Mouse (Mus musculus): ENCODE data around the gene Gm45902.

Gm45902 gene

DNA sequence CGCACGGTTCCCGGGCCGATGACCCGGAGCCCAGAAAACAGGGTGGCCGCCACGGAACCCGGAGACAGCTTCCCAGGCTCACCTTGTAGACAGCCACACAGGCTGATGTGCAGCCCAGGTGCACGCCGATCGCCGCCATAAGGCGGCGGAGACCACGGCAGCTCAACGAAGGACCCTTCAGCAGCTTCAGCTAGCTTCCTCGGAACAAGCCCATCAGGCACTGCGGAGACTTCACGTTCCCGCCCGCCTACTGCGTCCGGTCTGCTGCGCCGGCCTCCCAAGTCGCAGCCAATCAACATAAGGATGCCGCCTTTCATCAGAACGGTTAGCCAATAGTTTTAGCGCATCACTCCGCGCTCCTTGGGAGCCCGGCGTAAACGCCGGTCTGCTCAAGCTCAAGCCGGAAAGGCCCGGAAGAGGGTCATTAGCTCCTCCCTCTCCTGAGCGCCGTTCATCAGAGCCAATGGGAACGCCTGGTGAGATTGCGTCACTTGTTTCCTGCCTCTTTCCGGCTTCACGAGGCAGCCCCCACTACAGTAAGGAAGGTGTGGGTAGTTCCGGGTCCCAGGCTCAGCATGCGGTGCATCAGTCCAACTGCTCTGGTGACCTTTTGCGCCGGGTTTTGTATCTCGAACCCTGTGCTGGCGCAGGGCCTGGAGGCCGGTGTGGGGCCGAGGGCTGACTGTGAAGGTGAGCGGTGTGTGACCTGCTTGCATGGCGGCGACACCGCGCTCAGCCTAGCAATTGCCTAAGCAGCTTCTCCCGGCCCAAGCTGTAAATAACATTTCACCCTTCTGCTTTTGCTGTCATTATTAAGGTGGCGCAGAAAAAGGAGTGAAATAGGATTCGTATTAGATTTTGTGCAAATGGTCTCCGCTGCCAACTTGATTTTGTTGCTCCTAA, at the start of gene Gm45902, which contains the start of the genes Hspa14 and Cdnf:
Gene Gm45902 (minus strand): TSS at position 239 of the 903 bp plus-strand sequence.
Gene Hspa14 (minus strand): TSS at position 263 of the 903 bp plus-strand sequence.
Gene Cdnf (plus strand): TSS at position 479 of the 903 bp plus-strand sequence.
- peak; percentile 93 to 95 for DNase-seq

DNA sequence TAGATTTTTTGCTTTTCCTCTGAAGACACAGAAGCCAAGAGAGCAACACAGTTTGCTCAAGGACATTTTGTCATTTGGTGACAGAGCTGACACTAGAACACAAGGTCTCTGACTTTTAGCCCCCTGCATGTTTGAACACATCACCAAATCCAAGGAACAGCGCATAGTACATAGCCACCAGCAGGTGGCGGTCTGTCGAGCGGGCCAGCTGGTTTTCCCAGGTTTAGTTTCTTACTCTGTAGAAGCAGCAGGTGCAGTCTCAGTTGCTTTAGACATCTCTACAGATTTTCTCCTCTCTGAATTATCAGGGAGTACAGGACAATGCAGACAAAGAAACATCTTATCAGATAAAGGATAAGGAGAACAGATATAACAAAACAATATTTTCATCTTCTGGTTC, 34.0 kb upstream of the Gm45902 start:
- peak; percentile 72 to 73 for DNase-seq

DNA sequence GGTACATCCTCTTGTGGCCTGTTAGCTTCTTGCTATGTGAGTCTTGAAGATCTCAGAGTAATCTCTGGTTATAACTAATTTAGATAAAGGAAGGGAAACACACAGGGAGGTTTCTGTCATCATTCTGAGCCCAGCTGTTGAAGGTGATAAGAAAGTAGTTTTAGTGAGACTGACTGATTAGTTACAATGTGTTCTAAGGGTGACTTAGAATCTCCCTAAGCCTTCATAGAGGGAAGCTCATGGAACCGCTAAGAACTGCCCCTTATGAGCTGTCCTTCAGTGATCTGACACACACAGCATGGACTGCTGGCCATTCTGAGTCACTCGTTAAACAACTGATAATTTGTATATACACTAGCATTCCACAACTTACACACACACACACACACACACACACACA, 33.5 kb upstream of the Gm45902 start:
- DNase-seq: no peak

DNA sequence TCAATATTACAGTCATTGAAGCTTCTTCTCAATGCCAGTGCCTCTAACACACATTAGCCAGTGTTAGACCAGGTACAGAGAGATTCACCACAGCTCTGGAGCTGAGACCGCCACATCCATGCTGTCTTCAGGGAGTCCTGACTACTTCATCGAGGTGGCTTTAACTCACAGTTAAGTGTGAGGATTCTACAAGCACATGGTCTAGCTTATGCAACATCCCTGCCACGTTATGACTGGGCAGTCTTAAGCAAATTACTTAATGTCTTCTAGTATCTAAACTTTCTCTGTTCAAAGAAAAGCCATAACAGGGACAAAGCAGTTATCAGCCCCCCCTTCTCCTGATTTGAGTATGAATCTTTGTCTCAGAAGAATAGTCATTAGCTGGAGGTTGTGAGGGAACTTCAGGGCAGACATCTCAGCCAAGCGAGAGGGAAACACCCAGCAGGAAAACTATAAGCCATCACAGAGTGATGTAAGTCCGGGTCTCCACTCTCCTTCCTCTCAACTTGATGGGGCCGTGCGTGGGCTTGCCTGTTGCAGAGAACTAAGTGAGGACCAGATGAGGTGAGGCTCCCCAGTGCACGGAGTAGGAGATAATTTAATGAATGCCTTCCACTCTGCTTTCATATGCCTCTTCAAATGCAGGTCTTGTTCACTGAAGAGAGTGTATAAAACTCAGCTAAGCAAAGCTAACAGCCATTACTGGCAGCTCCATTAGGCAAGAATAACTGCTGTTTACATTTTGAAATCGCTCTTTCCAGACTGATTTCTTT, 28.9 kb upstream of the Gm45902 start:
- DNase-seq: no peak

DNA sequence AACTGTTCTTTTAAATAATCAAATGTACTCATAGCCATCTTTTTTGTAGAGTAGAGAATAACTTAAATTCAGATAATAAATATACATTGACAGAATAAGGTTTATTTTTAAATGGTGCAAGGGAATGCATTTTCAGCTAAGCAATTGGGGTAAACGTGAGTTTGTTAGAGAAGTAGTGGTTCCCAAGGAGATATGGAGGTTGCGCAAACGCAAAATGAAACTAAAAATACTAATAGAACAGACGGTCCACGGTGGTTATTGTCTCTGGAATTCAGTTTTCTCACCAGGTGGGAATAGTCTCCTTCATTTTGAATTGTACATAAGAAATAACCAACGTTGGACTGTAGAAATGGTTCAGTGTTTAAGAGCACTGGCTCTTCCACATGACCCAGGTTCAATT, 13.7 kb upstream of the Gm45902 start:
- DNase-seq: no peak

DNA sequence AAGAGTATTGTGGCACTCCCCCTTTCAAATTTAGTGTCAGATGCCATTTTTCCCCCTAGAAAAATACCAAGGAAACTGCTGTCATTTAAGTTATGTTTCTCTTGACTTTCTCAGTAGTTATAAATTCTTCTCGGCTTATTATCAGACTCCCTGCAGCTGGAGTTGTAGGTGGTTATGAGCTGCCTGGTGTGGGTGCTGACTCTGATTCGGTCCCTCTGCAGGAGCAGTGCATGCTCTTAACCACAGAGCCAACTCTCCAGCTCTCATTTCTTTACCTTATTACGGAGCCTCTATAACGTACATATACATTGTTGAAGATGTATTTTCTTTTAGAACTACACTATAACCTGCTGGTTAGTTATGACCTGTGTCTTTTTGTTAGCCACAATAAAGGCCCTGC, 10.0 kb upstream of the Gm45902 start:
- DNase-seq: no peak

DNA sequence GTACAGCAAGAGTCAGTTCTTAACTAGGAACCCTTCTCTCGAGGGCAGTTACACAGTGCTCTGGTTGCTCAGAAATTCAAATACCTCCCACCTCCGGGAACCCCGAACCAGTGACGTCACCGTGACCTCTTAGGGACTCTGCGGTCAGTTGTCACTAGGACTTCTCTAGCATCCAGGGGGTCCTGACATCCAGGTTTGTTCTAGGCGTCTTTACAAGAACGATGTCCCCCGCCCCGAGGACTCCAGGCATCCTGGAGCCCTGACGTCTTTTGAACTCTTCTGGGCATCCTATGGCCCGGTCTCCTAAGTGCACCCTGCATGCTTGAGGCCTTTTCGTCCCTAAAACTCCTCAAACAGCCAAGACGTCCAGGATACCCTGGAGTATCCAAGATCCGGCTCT, 514 bp downstream of the Gm45902 start:
- peak in 1 of 2 experiments; percentile 21 for DNase-seq

DNA sequence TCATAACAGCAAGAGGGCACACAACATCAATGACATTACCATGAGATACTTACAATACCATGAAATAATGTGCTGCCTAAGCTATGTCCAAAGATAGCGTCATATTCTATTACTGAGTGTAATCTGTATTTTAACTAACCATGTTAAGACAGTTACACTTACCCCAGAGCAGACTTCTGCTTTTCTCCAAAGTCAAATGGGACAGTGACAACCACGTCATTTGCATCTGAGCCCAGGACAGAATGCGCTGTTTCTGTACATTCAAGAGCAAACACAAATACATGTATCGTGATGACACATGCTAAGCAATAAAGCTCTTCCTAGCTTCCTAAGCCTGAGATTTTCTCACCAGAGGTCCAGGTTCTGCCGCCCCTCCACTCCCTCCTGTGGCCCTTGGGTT, 11.7 kb downstream of the Gm45902 start:
- no peak for DNase-seq

DNA sequence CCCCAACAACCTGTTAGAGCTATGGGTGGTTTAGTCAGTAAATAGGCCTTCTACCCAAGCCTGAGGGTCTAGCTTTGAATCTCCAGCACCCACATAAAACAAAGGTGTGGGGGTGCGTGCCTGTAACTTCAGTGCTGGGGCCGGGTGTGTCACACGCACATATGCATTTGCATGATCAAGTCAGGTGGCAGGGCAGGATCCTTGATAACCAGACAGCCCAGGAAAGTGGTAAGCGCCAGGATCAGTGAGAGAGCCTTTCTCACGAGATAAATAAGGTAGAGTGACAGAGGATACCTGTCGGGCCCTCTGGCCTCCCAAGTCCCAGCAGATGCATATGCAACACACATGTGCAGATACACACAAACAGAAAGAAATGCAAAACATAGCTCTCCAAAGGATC, 13.0 kb downstream of the Gm45902 start:
- no peak for DNase-seq

DNA sequence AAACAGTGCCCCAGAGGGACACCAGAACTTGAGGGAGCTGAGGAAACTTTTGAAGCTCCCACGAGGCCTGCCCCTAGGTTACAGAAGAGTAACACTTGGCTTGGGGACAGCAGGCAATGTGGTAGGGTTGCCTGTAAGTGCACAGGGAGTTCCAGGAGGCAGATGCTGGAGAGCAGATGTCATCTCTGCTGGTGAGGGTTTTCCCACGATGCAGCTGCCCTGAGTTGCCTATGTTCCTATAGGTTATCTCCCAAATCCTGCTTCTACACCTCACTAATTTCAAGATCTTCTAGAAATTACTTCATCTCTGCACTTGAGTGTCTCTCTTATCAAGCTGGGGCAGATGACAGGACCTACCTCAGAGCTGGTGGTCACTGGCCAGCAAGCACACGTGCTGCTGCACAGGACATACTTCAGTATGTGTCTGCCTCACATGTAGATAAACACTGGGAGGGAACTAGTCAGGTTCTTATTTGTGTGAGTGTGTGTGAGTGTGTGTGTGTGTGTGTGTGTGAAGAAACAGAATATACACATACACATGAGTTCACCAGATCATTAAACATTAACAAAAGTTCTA, 18.7 kb downstream of the Gm45902 start:
- no peak for DNase-seq

DNA sequence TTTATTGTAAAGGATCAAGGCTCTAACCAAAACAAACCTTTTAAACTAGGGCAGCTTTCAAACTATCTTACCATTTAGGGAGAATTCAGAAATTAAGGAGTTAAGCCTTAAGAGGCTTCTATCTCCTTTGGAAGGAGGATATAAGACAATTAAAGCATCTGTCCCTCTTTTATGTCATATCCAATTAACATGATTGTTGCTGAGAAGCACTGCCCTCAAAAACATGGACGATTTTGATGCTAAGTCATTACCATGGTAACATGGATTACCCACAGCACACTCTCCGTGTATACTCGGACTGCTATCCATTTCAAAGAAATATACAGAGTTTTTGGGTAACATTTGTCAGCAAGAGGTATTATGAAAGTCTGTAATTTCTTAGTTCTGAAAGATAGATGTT, 22.8 kb downstream of the Gm45902 start:
- no peak for DNase-seq

DNA sequence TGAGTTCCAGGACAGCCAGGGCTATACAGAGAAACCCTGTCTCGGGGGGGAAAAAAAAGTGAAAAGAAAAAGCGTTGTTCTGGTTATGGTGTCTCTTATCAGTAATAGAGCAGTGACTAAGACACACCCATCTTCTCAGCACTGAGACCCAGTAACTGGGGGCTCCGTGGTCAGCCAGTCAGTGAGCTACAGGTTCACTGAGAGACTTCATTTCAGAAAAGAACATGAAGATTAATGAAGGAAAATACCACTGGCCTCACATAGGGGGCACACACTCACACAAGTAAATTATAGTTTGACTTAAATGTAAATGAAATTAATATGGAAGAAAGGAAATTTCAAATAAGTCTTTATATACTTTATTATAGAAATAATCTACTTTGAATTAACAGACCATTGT, 32.4 kb downstream of the Gm45902 start:
- DNase-seq: no peak

DNA sequence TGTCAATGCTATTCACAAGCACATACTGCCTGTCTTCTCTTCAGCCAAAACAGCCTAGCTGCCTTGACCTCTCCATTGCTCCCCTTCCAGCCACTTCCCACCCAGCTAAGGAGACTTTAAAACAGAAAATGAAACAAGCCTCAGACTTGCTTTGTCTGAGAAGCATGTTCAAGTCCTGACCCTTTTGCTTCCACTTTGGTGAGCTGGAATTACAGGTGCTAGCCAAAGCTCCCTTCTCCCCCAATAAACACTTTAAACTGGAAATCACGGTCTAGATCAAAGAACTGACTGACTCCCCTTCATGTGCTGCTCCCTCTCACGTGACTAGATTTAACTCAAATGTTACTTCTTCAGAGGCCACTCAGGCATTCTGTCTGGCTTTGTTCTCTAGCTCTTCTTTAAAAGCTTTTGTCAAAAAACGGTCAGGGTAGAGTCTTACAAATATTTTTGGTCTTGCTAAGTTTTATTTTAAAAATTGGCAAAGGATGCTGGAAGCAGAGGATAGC, 36.8 kb downstream of the Gm45902 start:
- no peak for DNase-seq

DNA sequence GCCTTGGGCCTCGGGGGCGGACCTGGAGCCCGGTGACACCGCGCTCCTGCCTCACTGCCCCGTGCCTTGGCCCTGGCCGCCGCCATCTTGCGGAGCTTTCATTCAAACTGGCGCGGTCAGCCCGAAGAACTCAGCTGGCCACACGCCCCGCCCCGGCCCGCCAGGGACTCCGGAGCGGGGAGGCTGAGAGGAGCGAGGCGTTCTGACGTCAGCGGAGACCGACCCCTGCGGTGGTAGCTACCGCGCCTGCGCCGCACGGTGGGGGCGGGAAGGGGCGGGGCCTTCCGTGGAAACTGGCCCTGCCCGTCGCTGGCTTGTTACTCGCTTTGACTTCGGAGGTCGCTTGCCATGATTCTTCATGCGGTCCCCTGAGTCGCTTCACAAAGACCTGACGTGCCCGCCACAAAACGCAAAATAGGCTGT, 37.7 kb downstream of the Gm45902 start, which contains the start of gene Suv39h2:
Gene Suv39h2 (minus strand): TSS at position 171 of the 423 bp plus-strand sequence.
- peak; percentile 97 to 98 for DNase-seq

DNA sequence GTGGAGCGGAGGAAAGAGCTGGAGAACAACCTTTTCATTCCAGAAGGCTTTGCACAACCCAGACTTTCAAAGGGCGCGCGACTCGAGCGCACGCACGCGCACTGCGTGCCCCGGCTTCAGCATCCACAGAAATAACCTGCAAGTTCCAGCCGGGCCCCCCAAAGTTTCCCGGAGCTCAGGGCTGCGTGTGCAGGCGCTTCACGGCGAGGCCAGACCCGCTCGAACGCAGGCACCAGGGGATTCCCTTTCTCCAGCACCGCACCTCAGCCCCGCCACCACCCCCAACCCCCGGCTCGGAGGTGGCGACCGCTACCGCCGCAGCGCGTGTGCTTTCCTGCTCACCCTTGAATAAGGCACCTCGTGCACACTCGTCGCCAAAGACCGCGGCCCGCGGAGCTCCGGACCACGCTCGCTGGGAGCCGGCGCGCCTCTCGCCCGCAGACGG, 38.2 kb downstream of the Gm45902 start:
- DNase-seq: peak; percentile 66 to 68

DNA sequence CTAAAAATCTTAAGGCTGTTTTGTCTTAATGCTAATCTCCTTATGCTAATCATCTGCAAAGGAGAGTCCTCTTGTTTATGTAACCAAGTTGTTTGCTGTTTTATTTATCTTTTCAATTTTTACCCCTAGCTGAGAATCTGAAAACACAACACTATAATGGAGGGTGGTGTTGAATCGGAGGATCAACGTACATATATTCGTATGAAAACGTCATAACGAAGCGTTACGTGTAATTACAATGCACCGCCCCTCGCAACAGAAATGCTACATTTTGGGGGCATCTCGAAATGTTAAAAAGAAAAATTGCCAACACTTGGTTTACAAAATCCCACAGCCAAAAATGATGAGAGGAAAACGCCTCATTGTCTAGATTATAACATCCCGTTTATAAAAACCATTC, 38.7 kb downstream of the Gm45902 start:
- DNase-seq: no peak

DNA sequence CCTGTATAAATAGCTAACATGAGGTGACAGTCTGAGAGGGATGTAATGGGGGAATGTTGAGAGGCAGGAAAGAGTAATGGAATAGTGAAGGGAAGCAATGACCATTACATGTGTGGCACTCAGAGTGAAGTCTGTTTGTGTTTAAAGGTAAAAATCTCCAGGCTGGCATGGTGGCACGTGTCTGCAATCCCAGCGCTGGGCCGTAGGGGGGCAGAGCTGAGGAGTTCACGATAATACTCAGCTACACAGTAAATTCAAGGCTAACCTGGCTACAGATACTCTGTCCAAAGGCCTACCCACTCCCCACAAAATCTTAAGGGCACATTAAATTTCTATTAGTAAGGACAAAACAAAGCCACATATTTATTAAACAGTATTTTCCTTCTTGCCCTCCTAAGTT, 56.0 kb downstream of the Gm45902 start:
- no peak for DNase-seq

Data from cerebellum, postnatal 36 days (tissue).